Mouse (Mus musculus) T-helper 17 cell (primary cell): ENCODE results near the gene C2cd4a.

Experiments used
- in situ Hi-C, 2 experiments: fragments of 300-600 bp; cut with MboI, MseI; formaldehyde crosslinking; loops; 1 replicate in 1 of 2; 2 replicates in 1 of 2; pipeline ENCODE4 v1.15.1; 2025; ENCODE audit warnings: high pct_unique_total_duplicates in 2 of 2

Gene C2cd4a

GRCm38 (mm10) chr9:67799078-67799819, 32.9 kb downstream of the C2cd4a start:
- in situ Hi-C loops: loop anchor here in 1 of 2 experiments (25.0 kb wide), 1 partner anchor 1637 kb away; the partner anchor contains the start of gene Dapk2

- in situ Hi-C loops: loop anchor here in 1 of 2 experiments (25.0 kb wide), 1 partner anchor 1633 kb away; the partner anchor contains the start of gene Dapk2
Measured at GRCm38 (mm10) chr9:67795205-67795675, 36.9 kb downstream of the C2cd4a start.

GRCm38 (mm10) chr9:67794668-67795067, 37.5 kb downstream of the C2cd4a start:
- in situ Hi-C loops: loop anchor here in 1 of 2 experiments (25.0 kb wide), 1 partner anchor 1632 kb away; the partner anchor contains the start of gene Dapk2

GRCm38 (mm10) chr9:67794216-67794615, 37.9 kb downstream of the C2cd4a start:
- in situ Hi-C loops: loop anchor here in 1 of 2 experiments (25.0 kb wide), 1 partner anchor 1632 kb away; the partner anchor contains the start of gene Dapk2

- in situ Hi-C loops: loop anchor here in 1 of 2 experiments (25.0 kb wide), 1 partner anchor 1631 kb away; the partner anchor contains the start of gene Dapk2
Measured at GRCm38 (mm10) chr9:67793501-67793900, 38.6 kb downstream of the C2cd4a start.

GRCm38 (mm10) chr9:67792405-67792804, 39.7 kb downstream of the C2cd4a start:
- in situ Hi-C loops: loop anchor here in 1 of 2 experiments (25.0 kb wide), 1 partner anchor 1630 kb away; the partner anchor contains the start of gene Dapk2

- in situ Hi-C loops: loop anchor here in 1 of 2 experiments (25.0 kb wide), 1 partner anchor 1625 kb away; the partner anchor contains the start of gene Dapk2
Measured at GRCm38 (mm10) chr9:67787671-67788070, 44.5 kb downstream of the C2cd4a start.

GRCm38 (mm10) chr9:67786311-67786710, 45.8 kb downstream of the C2cd4a start:
- in situ Hi-C loops: loop anchor here in 1 of 2 experiments (25.0 kb wide), 1 partner anchor 1624 kb away; the partner anchor contains the start of gene Dapk2

GRCm38 (mm10) chr9:67783925-67784324, 48.2 kb downstream of the C2cd4a start:
- in situ Hi-C loops: loop anchor here in 1 of 2 experiments (25.0 kb wide), 1 partner anchor 1622 kb away; the partner anchor contains the start of gene Dapk2

GRCm38 (mm10) chr9:67783464-67783863, 48.7 kb downstream of the C2cd4a start:
- in situ Hi-C loops: loop anchor here in 1 of 2 experiments (25.0 kb wide), 1 partner anchor 1621 kb away; the partner anchor contains the start of gene Dapk2

- in situ Hi-C loops: loop anchor here in 1 of 2 experiments (25.0 kb wide), 1 partner anchor 1620 kb away; the partner anchor contains the start of gene Dapk2
Measured at GRCm38 (mm10) chr9:67782786-67783185, 49.3 kb downstream of the C2cd4a start.
